ENCODE assay signal across 9 mouse cellular contexts in genomic region chr13:45970920-45971536, GRCm38 (mm10). TPM values are rescaled to one million over a fixed set of nuclear protein-coding genes. Genes with fewer than 3 reads are reported as not detected.
A peak's percentile ranks its signal among the peaks of the same experiment; 100 is the strongest.
DNase-seq lines count a peak whose midpoint lies in the region; TF ChIP-seq lines count a peak whose summit lies in the region.
"Had no signal": no experiment of that assay in that cellular context is flagged by ENCODE, and none has a peak within 500 bp of the region (broad histone marks: within the 10 kb centered on the region; RNA-seq: fewer than 3 reads in every experiment).

No protein-coding gene starts in this region.

- H3K36me3 ChIP-seq in myocyte (ENCODE audit: control insufficient read depth, insufficient read depth) = no peaks in the 10 kb centered on the region
- H3K36me3 ChIP-seq: liver, embryonic 12.5 days; neural tube, embryonic 12.5 days had no signal

- H3K4me1 ChIP-seq in brown adipose tissue, adult 24 weeks (ENCODE audit: control insufficient read depth, insufficient read depth, insufficient read length, low read length) = peaks cover 5% of the 10 kb centered on the region; the same call in 1 of the 2 replicates

- TF ChIP-seq POLR2A in myocyte (IDR thresholded peaks at IDR 0.05; ENCODE audit: insufficient read length, low read depth) = peak; percentile 27

- peak; percentile 40 for DNase-seq in kidney, postnatal 14 days
- DNase-seq in kidney, postnatal 36 days = no peak
- DNase-seq in heart, postnatal 4 days = peak; percentile 20
- no peak for DNase-seq in frontal cortex, postnatal 36 days (ENCODE audit: low spot score in 2 of 2)
- no peak for DNase-seq in left cerebral cortex, postnatal 4 days

- H3K27me3 ChIP-seq in myocyte (ENCODE audit: control insufficient read depth, insufficient read depth, insufficient read length) = no peaks in the 10 kb centered on the region
- H3K27me3 ChIP-seq: neural tube, embryonic 12.5 days had no signal

- peak overlapping the region; percentile 58 for H3K4me2 ChIP-seq in myocyte (ENCODE audit: low read depth)
- H3K4me2 ChIP-seq: liver, embryonic 12.5 days; neural tube, embryonic 12.5 days had no signal

- intact Hi-C loops in left cerebral cortex, postnatal 4 days (cut with DNase I) = no loop called here

- H3ac ChIP-seq in myocyte (ENCODE audit: control insufficient read depth, insufficient read length) = no peak overlapping the region

- H3K79me2 ChIP-seq in myocyte (ENCODE audit: control insufficient read depth, insufficient read depth) = no peaks in the 10 kb centered on the region

- H3K4me3 ChIP-seq in brown adipose tissue, adult 24 weeks (ENCODE audit: insufficient read depth, low read depth, low read length) = peak overlapping the region; percentile 44
- no peak overlapping the region for H3K4me3 ChIP-seq in myocyte
- H3K4me3 ChIP-seq: liver, embryonic 12.5 days; neural tube, embryonic 12.5 days had no signal

- H3K27ac ChIP-seq in brown adipose tissue, adult 24 weeks (replicated peaks; ENCODE audit: low read depth, low read length) = peak overlapping the region; percentile 94
- H3K27ac ChIP-seq: liver, embryonic 12.5 days; neural tube, embryonic 12.5 days had no signal

TF ChIP-seq in myocyte, 11 proteins besides CTCF, POLR2A, EP300 and RAD21:
- TF ChIP-seq CEBPB (IDR thresholded peaks at IDR 0.05; ENCODE audit: insufficient read depth, poor library complexity, severe bottlenecking) (no peak), REST (IDR thresholded peaks at IDR 0.05; ENCODE audit: insufficient read depth, insufficient read length) (no peak), SRF (IDR thresholded peaks at IDR 0.05; ENCODE audit: control insufficient read depth, insufficient read length, low read depth) (no peak), MAX (IDR thresholded peaks at IDR 0.05; ENCODE audit: low read depth) (no peak), POLR2AphosphoS2 (IDR thresholded peaks at IDR 0.05; ENCODE audit: insufficient read length, low read depth) (no peak), E2F4 (IDR thresholded peaks at IDR 0.05; ENCODE audit: insufficient read depth) (no peak), MYOD1 (IDR thresholded peaks at IDR 0.05; ENCODE audit: control insufficient read depth in 1 of 3, insufficient read length in 2 of 3, low read depth in 2 of 3) (no peak), USF1 (IDR thresholded peaks at IDR 0.05; ENCODE audit: low read depth) (no peak), TCF12 (IDR thresholded peaks at IDR 0.05; ENCODE audit: insufficient read depth, poor library complexity, severe bottlenecking) (no peak), MYOG (IDR thresholded peaks at IDR 0.05; ENCODE audit: control insufficient read depth in 1 of 3, insufficient read depth in 1 of 3, insufficient read length in 2 of 3, low read depth in 2 of 3) (no peak), TCF3 (IDR thresholded peaks at IDR 0.05; ENCODE audit: insufficient read length, low read depth) (no peak)
TF ChIP-seq in myocyte: peak in this region for 0.

RNA-seq across cellular contexts. Expression of gene Atxn1, which starts 6.2 kb away (rescaled TPM):
- 7.0 and 7.2 TPM in 2 replicates for polyA plus RNA-seq in brown adipose tissue, adult 24 weeks (2012; ENCODE audit: insufficient read depth, insufficient read length, missing spikeins)
- 10 to 100 TPM; 44.4 to 45.6 TPM for total RNA-seq in heart, postnatal 4 days (2021)
- 2.5 TPM for polyA plus RNA-seq in myocyte (2012; fragmentation: generic; extraction: Trizol)
- 100 to 1,000 TPM in 1 of 2 experiments, 10 to 100 TPM in 1; 91.3 to 126 TPM for total RNA-seq in left cerebral cortex, postnatal 4 days (2021)

Comparison
In these comparisons a context has a peak if more than half of its experiments do, and no peak if none do; other contexts are left out.
1. DNase-seq: peak in kidney, postnatal 14 days (single experiment) and heart, postnatal 4 days (single experiment); none in kidney, postnatal 36 days (0 of 2), frontal cortex, postnatal 36 days (0 of 2) and left cerebral cortex, postnatal 4 days (single experiment).